Mouse (Mus musculus): Measurements from ENCODE around the gene Npas2. TPM values are rescaled to one million over a fixed set of nuclear protein-coding genes. Genes with fewer than 3 reads are reported as not detected.

Gene Npas2
- total RNA-seq, 1 experiment from 2014 or later: 0.50 TPM

DNA sequence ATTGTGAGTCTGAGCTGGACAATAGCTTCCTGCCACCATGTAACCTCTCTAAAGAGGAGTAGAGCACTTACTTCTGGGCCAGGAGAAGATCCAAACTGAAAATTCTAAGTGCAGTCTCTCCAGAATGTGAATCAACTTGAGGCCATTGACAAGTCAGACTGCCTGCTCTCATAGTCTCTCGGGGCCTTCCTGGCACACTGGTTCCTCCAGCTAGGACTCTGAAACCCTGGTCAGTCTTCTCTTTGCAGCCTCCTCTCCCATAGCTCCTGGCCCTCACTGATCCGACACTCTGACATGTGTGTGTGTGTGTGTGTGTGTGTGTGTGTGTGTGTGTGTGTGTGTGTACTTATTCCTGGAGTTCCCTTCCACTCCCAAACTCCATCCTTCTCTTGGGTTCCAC is 114.4 kb downstream of the Npas2 start:
- ATAC-seq (replicated peaks in 1 of 2; ENCODE audit: insufficient read depth in 1 of 2, low FRiP score in 2 of 2, low TSS enrichment in 1 of 2, low read depth in 1 of 2, poor library complexity in 2 of 2, severe bottlenecking in 2 of 2): no peak

DNA sequence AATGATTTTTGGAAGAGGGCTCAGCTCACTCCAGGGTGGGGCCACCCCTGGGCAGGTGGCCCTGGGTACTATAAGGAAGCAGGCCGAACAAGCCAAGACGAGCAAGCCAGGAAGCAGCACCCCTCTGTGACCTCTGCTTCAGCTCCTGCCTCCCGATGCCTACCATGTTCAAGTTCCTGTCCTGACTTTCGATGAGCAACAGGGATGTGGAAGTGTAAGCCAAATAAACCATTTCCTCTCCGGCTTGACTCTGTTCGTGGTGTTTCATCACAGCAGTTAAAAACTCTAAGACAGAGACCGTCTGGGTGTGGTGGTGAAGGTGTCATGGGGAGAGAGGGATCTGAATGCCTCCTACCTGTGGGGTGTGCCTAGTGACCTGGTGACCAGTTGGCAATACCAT is 116.0 kb downstream of the Npas2 start:
- no peak for ATAC-seq (replicated peaks in 1 of 2; ENCODE audit: insufficient read depth in 1 of 2, low FRiP score in 2 of 2, low TSS enrichment in 1 of 2, low read depth in 1 of 2, poor library complexity in 2 of 2, severe bottlenecking in 2 of 2)

DNA sequence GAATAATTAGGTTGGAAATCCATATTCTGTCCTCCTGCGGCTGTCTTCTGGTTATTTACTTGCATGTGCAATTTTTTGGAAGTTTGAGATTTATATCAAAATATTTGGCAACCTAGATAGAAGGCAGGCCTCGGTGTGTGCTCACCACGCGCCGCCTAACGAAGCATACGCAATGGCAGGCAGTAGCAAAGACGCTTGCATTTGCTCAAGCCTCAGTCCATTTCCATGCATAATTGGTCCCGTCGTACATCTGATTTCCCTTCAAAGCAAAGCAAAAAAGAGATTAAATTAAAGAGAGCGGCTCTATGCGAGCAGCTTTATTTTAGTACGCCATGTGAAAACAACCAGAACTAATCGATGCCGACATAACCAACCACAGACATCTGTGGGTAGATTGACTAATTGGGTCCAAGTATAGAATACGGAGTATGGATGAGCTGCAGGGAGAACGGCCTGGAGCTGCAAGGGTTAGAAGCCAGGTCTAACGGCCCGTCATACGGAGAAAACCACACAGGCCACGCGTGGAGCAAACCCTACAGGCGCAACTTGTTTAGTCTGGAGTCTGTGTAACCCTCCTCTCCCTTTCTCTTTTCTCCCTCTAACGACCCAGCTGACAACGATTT is 118.9 kb downstream of the Npas2 start:
- ATAC-seq (replicated peaks in 1 of 2; ENCODE audit: insufficient read depth in 1 of 2, low FRiP score in 2 of 2, low TSS enrichment in 1 of 2, low read depth in 1 of 2, poor library complexity in 2 of 2, severe bottlenecking in 2 of 2): no peak

- ATAC-seq (replicated peaks in 1 of 2; ENCODE audit: insufficient read depth in 1 of 2, low FRiP score in 2 of 2, low TSS enrichment in 1 of 2, low read depth in 1 of 2, poor library complexity in 2 of 2, severe bottlenecking in 2 of 2): 0 out of 4 replicates have a peak, but pooled peaks of 1 of the 2 experiments have one; percentile 17
Measured at GRCm38 (mm10) chr1:39313352-39314245, 120.1 kb downstream of the Npas2 start.

DNA sequence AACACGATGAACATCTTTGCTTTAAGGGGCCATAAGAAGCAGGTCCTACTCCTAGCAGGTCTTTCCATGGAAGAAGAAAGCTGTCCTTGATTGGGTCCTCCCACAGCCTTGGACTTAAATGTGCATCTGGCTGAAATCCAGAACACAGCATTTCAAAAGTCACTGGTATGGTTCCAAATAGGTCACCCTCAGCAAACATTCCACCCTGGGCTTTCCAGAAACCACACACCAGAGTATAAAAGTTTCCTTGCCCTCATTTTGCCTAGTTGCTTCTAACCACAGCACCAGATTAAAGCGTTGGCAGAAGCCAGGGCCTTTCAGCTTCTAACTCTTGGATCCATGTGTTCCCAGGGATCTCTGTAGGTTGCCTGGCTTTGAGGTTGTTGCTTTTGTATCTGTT is 124.4 kb downstream of the Npas2 start:
- ATAC-seq (replicated peaks in 1 of 2; ENCODE audit: insufficient read depth in 1 of 2, low FRiP score in 2 of 2, low TSS enrichment in 1 of 2, low read depth in 1 of 2, poor library complexity in 2 of 2, severe bottlenecking in 2 of 2): no peak

GRCm38 (mm10) chr1:39318870-39319269 is 125.3 kb downstream of the Npas2 start:
- no peak for ATAC-seq (replicated peaks in 1 of 2; ENCODE audit: insufficient read depth in 1 of 2, low FRiP score in 2 of 2, low TSS enrichment in 1 of 2, low read depth in 1 of 2, poor library complexity in 2 of 2, severe bottlenecking in 2 of 2)

DNA sequence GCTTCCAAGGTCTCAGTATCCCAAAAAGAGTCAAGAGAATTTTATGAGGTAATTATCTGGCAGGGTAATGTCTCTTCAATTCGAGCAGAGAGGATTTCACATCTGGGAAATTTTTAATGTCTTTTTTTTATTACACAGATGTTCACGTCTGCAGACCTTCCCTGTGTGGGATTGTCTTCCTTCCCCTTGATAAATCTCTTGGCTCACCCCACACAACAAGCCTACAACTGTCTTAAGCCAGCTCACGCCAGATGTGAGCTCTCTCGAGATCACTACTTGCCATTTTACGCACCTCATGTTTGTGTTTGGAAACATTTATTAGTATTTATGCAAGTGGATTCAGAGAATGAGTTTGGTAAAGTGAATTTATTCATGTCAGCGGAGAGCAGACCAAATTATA is 128.4 kb downstream of the Npas2 start:
- ATAC-seq (replicated peaks in 1 of 2; ENCODE audit: insufficient read depth in 1 of 2, low FRiP score in 2 of 2, low TSS enrichment in 1 of 2, low read depth in 1 of 2, poor library complexity in 2 of 2, severe bottlenecking in 2 of 2): no peak

- ATAC-seq (replicated peaks in 1 of 2; ENCODE audit: insufficient read depth in 1 of 2, low FRiP score in 2 of 2, low TSS enrichment in 1 of 2, low read depth in 1 of 2, poor library complexity in 2 of 2, severe bottlenecking in 2 of 2): no peak
Measured at GRCm38 (mm10) chr1:39325228-39325627, 131.7 kb downstream of the Npas2 start.

GRCm38 (mm10) chr1:39327546-39327945 is 134.0 kb downstream of the Npas2 start:
- ATAC-seq (replicated peaks in 1 of 2; ENCODE audit: insufficient read depth in 1 of 2, low FRiP score in 2 of 2, low TSS enrichment in 1 of 2, low read depth in 1 of 2, poor library complexity in 2 of 2, severe bottlenecking in 2 of 2): no peak

DNA sequence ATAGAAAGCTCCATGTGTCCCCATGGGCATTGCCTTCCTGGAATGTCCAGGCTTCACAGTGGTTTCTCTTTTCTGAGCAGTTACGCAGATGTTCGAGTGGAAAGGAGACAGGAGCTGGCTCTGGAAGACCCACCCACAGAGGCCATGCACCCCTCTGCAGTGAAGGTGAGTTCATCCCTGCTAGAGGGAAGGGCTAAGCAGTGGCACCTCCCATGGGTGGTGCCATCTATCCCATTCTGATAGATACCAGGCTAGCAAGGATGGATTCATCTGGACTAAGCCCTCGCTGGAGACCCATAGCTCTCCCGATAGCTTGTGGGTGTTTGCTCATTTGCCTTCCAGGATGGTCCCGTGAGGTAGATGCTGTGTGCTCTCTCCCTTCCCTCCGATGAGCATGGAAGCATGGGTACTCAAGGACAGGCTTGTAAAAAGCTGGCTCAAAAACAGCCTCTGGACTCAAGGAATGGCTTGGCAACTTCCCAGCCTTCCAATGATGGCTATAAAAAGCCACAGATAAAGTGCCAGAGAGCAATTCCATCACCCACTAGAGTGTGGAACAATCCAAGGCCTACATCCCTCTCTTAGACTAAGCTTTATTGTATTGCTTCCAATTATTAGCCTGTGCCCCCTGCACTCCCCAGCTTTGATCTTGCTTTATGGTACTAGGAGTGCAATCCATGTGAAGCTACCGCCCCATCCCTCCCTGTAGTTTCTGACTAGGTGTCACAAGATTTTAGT is 137.5 kb downstream of the Npas2 start:
- ATAC-seq (replicated peaks in 1 of 2; ENCODE audit: insufficient read depth in 1 of 2, low FRiP score in 2 of 2, low TSS enrichment in 1 of 2, low read depth in 1 of 2, poor library complexity in 2 of 2, severe bottlenecking in 2 of 2): no peak

DNA sequence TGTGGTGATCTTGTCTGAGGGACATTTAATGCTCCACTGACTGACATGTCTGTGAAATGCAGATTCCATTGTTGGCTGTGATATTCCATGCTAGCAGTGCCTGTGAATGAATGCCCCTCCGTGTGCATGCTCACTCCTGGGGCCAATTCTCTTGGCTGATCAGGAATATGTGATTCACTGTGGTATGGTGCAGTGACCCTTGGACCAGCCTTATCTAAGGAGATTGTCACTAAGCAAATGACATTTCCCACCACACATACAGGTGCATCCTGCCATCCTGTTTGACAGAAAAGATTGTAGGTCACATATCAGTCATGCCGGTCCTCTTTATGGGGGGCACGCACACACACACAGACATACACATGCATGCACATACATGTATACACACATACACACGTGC is 138.9 kb downstream of the Npas2 start:
- no peak for ATAC-seq (replicated peaks in 1 of 2; ENCODE audit: insufficient read depth in 1 of 2, low FRiP score in 2 of 2, low TSS enrichment in 1 of 2, low read depth in 1 of 2, poor library complexity in 2 of 2, severe bottlenecking in 2 of 2)

GRCm38 (mm10) chr1:39335561-39336196 is 142.1 kb downstream of the Npas2 start:
- no peak for ATAC-seq (replicated peaks in 1 of 2; ENCODE audit: insufficient read depth in 1 of 2, low FRiP score in 2 of 2, low TSS enrichment in 1 of 2, low read depth in 1 of 2, poor library complexity in 2 of 2, severe bottlenecking in 2 of 2)

GRCm38 (mm10) chr1:39336788-39337187 is 143.3 kb downstream of the Npas2 start:
- no peak for ATAC-seq (replicated peaks in 1 of 2; ENCODE audit: insufficient read depth in 1 of 2, low FRiP score in 2 of 2, low TSS enrichment in 1 of 2, low read depth in 1 of 2, poor library complexity in 2 of 2, severe bottlenecking in 2 of 2)

DNA sequence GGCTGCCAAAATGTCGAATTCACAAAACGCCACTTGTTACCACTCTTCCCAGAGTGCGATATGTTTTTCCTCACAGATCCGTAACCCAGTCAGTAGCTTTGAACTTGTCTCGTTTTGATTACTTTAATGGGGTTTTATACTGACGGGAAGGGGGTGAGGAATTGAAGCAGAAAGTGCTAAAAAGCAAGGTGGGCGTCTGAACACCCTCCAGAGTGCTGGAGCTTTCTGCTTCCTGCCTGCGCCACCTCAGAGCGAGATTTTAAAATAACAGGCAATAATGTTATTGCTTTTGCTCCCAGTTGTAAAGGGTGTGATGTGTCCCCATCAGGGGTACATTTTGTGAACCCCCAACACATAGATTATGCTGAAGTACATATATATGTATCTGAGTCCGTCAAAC is 145.3 kb downstream of the Npas2 start:
- ATAC-seq (replicated peaks in 1 of 2; ENCODE audit: insufficient read depth in 1 of 2, low FRiP score in 2 of 2, low TSS enrichment in 1 of 2, low read depth in 1 of 2, poor library complexity in 2 of 2, severe bottlenecking in 2 of 2): no peak

- ATAC-seq (replicated peaks in 1 of 2; ENCODE audit: insufficient read depth in 1 of 2, low FRiP score in 2 of 2, low TSS enrichment in 1 of 2, low read depth in 1 of 2, poor library complexity in 2 of 2, severe bottlenecking in 2 of 2): no peak
Measured at GRCm38 (mm10) chr1:39339455-39339854, 145.9 kb downstream of the Npas2 start.

- no peak for ATAC-seq (replicated peaks in 1 of 2; ENCODE audit: insufficient read depth in 1 of 2, low FRiP score in 2 of 2, low TSS enrichment in 1 of 2, low read depth in 1 of 2, poor library complexity in 2 of 2, severe bottlenecking in 2 of 2)
Measured at GRCm38 (mm10) chr1:39340156-39340555, 146.6 kb downstream of the Npas2 start.

DNA sequence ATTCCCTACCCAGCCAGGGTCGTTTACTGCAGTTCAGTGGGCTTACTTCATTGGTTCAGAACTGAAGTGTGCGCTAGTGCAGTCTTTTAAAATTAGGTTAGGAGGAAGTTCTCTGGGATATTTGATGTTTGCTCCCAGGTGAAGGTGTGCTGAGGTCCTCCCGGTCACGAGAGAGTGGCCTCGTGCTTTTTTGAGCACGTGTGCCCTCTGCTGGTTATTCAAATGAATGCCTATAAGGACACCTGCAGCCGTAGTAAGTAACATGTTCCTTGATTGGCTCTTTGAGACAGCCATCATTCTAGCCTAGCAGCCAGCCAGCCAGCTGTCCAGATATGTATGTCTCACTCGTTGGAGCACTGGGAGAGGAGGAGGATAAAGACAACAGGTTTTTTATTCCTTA is 147.1 kb downstream of the Npas2 start:
- peak; percentile 65 to 79 for ATAC-seq (replicated peaks in 1 of 2; ENCODE audit: insufficient read depth in 1 of 2, low FRiP score in 2 of 2, low TSS enrichment in 1 of 2, low read depth in 1 of 2, poor library complexity in 2 of 2, severe bottlenecking in 2 of 2)

GRCm38 (mm10) chr1:39341807-39342206 is 148.3 kb downstream of the Npas2 start:
- ATAC-seq (replicated peaks in 1 of 2; ENCODE audit: insufficient read depth in 1 of 2, low FRiP score in 2 of 2, low TSS enrichment in 1 of 2, low read depth in 1 of 2, poor library complexity in 2 of 2, severe bottlenecking in 2 of 2): no peak
